Mouse (Mus musculus): ENCODE results near the gene Gm21830.

Gene Gm21830

GRCm38 (mm10) chr2:67413425-67413824, at the start of gene Gm21830:
Gene Gm21830, plus strand, starts transcription at chr2:67413725.
- no CpG with 5 or more reads among the region's 1 CpGs for WGBS

GRCm38 (mm10) chr2:67364506-67364905, 49.0 kb upstream of the Gm21830 start:
- 78% methylated on average over 2 of the region's 2 CpGs for WGBS

- 75% methylated on average over 3 of the region's 3 CpGs for WGBS
Observed at GRCm38 (mm10) chr2:67378504-67378903, 35.0 kb upstream of the Gm21830 start.

GRCm38 (mm10) chr2:67422799-67423198, 9.3 kb downstream of the Gm21830 start:
- 85% methylated on average over 1 of the region's 1 CpGs for WGBS

GRCm38 (mm10) chr2:67433081-67433480, 19.6 kb downstream of the Gm21830 start, which contains the start of gene Gm26727:
Gene Gm26727, minus strand, starts transcription at chr2:67433181.
- 71% methylated on average over 2 of the region's 2 CpGs for WGBS

GRCm38 (mm10) chr2:67438309-67438708, 24.8 kb downstream of the Gm21830 start:
- WGBS: 89% methylated on average over 8 of the region's 8 CpGs

GRCm38 (mm10) chr2:67445780-67446179, 32.3 kb downstream of the Gm21830 start, which contains the start of gene Xirp2:
Gene Xirp2, plus strand, starts transcription at chr2:67446002.
- WGBS: 86% methylated on average over 3 of the region's 3 CpGs

GRCm38 (mm10) chr2:67446772-67447171, 33.2 kb downstream of the Gm21830 start:
- WGBS: 40% methylated on average over 1 of the region's 1 CpGs

GRCm38 (mm10) chr2:67447206-67447605, 33.7 kb downstream of the Gm21830 start:
- WGBS: 30% methylated on average over 12 of the region's 12 CpGs

- 93% methylated on average over 3 of the region's 3 CpGs for WGBS
Observed at GRCm38 (mm10) chr2:67460857-67461256, 47.3 kb downstream of the Gm21830 start.

- WGBS: 61% methylated on average over 7 of the region's 7 CpGs
Observed at GRCm38 (mm10) chr2:67467036-67467435, 53.5 kb downstream of the Gm21830 start.

- 85% methylated on average over 5 of the region's 5 CpGs for WGBS
Observed at GRCm38 (mm10) chr2:67470030-67470429, 56.5 kb downstream of the Gm21830 start.

- 25% methylated on average over 6 of the region's 6 CpGs for WGBS
Observed at GRCm38 (mm10) chr2:67477753-67478152, 64.2 kb downstream of the Gm21830 start.

- 74% methylated on average over 3 of the region's 3 CpGs for WGBS
Observed at GRCm38 (mm10) chr2:67481051-67481450, 67.5 kb downstream of the Gm21830 start.
